Mouse (Mus musculus): ENCODE measurements around the gene 1700029I15Rik.

- TF ChIP-seq POLR2A (IDR thresholded peaks at IDR 0.05; ENCODE audit: low read depth, low read length) = no peak
- no peak for TF ChIP-seq CTCF (IDR thresholded peaks at IDR 0.05; ENCODE audit: extremely low read depth, insufficient read depth, insufficient read length, insufficient replicate concordance)
Observed at GRCm38 (mm10) chr2:92364086-92364485, 18.3 kb upstream of the 1700029I15Rik start.
